Mouse (Mus musculus): ENCODE results near the gene Mmp9.

GRCm38 (mm10) chr2:164996848-164997720, 56.5 kb downstream of the Mmp9 start:
- TF ChIP-seq EP300 (IDR thresholded peaks at IDR 0.05; ENCODE audit: low read depth) (no peak), CTCF (IDR thresholded peaks at IDR 0.05; ENCODE audit: low read depth) (no peak)
